Mouse (Mus musculus) megakaryocyte-erythroid progenitor cell, adult 5-6 weeks (primary cell): ENCODE data around the gene Osbpl10. TPM values are rescaled to one million over a fixed set of nuclear protein-coding genes. Genes with fewer than 3 reads are reported as not detected.
A peak's percentile ranks its signal among the peaks of the same experiment; 100 is the strongest.

ENCODE experiments used
- ATAC-seq: replicated peaks from 2 replicates; pipeline ENCODE4 v1.8.0; 2016; ENCODE audit warnings: mild to moderate bottlenecking, inconsistent platforms; ENCODE audit not compliant: severe bottlenecking, poor library complexity, low FRiP score, low TSS enrichment
- total RNA-seq, 2 experiments: library from RNA; stranded (forward) in 1 of 2; stranded (reverse) in 1 of 2; fragments of 200-1000, 215-1000 nt in 1 of 2; fragments of >200 nt in 1 of 2; fragmentation: Nextera tagmentation in 1 of 2; gene quantifications; 2 replicates each; pipeline ENCODE4 v1.2.3; 2014 to 2017

The Osbpl10 gene
- total RNA-seq, 2 experiments from 2014 or later: 0.50 to 1.8 TPM

GRCm38 (mm10) chr9:115135352-115135751 lies 157.0 kb downstream of the Osbpl10 start:
- ATAC-seq: no peak

GRCm38 (mm10) chr9:115137858-115138257 lies 159.5 kb downstream of the Osbpl10 start:
- peak; percentile 82 for ATAC-seq

- no peak for ATAC-seq
Observed at GRCm38 (mm10) chr9:115139597-115140332, 161.4 kb downstream of the Osbpl10 start.

- no peak for ATAC-seq
Observed at GRCm38 (mm10) chr9:115147141-115147540, 168.8 kb downstream of the Osbpl10 start.

- ATAC-seq: no peak
Observed at GRCm38 (mm10) chr9:115147586-115148355, 169.4 kb downstream of the Osbpl10 start.

- ATAC-seq: no peak
Observed at GRCm38 (mm10) chr9:115149011-115149756, 170.8 kb downstream of the Osbpl10 start.

GRCm38 (mm10) chr9:115161591-115161990 lies 183.2 kb downstream of the Osbpl10 start:
- no peak for ATAC-seq

- peak; percentile 78 for ATAC-seq
Observed at GRCm38 (mm10) chr9:115163031-115163430, 184.7 kb downstream of the Osbpl10 start.

- peak; percentile 17 for ATAC-seq
Observed at GRCm38 (mm10) chr9:115163693-115164092, 185.3 kb downstream of the Osbpl10 start.

GRCm38 (mm10) chr9:115164351-115164750 lies 186.0 kb downstream of the Osbpl10 start:
- no peak for ATAC-seq

- peak; percentile 73 for ATAC-seq
Observed at GRCm38 (mm10) chr9:115165996-115166395, 187.6 kb downstream of the Osbpl10 start.

GRCm38 (mm10) chr9:115169591-115169990 lies 191.2 kb downstream of the Osbpl10 start:
- no peak for ATAC-seq

- ATAC-seq: no peak
Observed at GRCm38 (mm10) chr9:115172096-115172495, 193.7 kb downstream of the Osbpl10 start.

GRCm38 (mm10) chr9:115179154-115179553 lies 200.8 kb downstream of the Osbpl10 start:
- ATAC-seq: no peak

- no peak for ATAC-seq
Observed at GRCm38 (mm10) chr9:115179935-115180334, 201.6 kb downstream of the Osbpl10 start.

GRCm38 (mm10) chr9:115186402-115186801 lies 208.0 kb downstream of the Osbpl10 start:
- no peak for ATAC-seq

GRCm38 (mm10) chr9:115190376-115190942 lies 212.1 kb downstream of the Osbpl10 start:
- no peak for ATAC-seq

- ATAC-seq: no peak
Observed at GRCm38 (mm10) chr9:115192890-115193289, 214.5 kb downstream of the Osbpl10 start.

GRCm38 (mm10) chr9:115197082-115197481 lies 218.7 kb downstream of the Osbpl10 start:
- no peak for ATAC-seq
